Mouse (Mus musculus): ENCODE measurements around the gene Vmn2r17. TPM values are rescaled to one million over a fixed set of nuclear protein-coding genes. Genes with fewer than 3 reads are reported as not detected.
A peak's percentile ranks its signal among the peaks of the same experiment; 100 is the strongest.

The Vmn2r17 gene
- total RNA-seq (2021), result not detected

- intact Hi-C loops (cut with DNase I), result no loop called here
- DNase-seq (ENCODE audit: extremely low spot score in 1 of 2, low spot score in 2 of 2), result no peak
Measured at GRCm38 (mm10) chr5:109419388-109419787, at the start of gene Vmn2r17. Gene Vmn2r17, plus strand, starts transcription at chr5:109419688.

GRCm38 (mm10) chr5:109466576-109467506, 47.4 kb downstream of the Vmn2r17 start:
- peak; percentile 2 to 18 for DNase-seq (ENCODE audit: extremely low spot score in 1 of 2, low spot score in 2 of 2)
- intact Hi-C loops (cut with DNase I), result no loop called here

GRCm38 (mm10) chr5:109506729-109507128, 87.2 kb downstream of the Vmn2r17 start:
- DNase-seq (ENCODE audit: extremely low spot score in 1 of 2, low spot score in 2 of 2), result peak in 1 of 2 experiments; percentile 8
- intact Hi-C loops (cut with DNase I), result no loop called here

Other genes starting within 250 kb of the Vmn2r17 start
- gene Vmn2r13, start 227.5 kb upstream of the Vmn2r17 start, total RNA-seq (2021), result not detected
- not detected for gene Vmn2r14, start 195.0 kb upstream of the Vmn2r17 start, total RNA-seq (2021)
- gene Vmn2r15, start 122.0 kb upstream of the Vmn2r17 start, total RNA-seq (2021), result not detected
- not detected for gene Vmn2r16, start 89.5 kb upstream of the Vmn2r17 start, total RNA-seq (2021)
- gene Crlf2, start 139.3 kb downstream of the Vmn2r17 start, total RNA-seq (2021), result 10 to 100 TPM; 41.0 to 44.3 TPM

Measured in left cerebral cortex, postnatal 10 days (tissue).